Mouse (Mus musculus) neural tube, embryonic 10.5 days (tissue): ENCODE data around the gene Chst5.
"Not testable (repeated sequence)": the region's sequence is repeated elsewhere in the genome, so short reads cannot be mapped to it uniquely, and the experiment has no call there.

Source experiments
- DNase-seq: peaks from one replicate; pipeline ENCODE4 v3.0.0-alpha.2; 2017; ENCODE audit warnings: low spot score; ENCODE audit errors: extremely low spot score

Chst5 gene

DNA sequence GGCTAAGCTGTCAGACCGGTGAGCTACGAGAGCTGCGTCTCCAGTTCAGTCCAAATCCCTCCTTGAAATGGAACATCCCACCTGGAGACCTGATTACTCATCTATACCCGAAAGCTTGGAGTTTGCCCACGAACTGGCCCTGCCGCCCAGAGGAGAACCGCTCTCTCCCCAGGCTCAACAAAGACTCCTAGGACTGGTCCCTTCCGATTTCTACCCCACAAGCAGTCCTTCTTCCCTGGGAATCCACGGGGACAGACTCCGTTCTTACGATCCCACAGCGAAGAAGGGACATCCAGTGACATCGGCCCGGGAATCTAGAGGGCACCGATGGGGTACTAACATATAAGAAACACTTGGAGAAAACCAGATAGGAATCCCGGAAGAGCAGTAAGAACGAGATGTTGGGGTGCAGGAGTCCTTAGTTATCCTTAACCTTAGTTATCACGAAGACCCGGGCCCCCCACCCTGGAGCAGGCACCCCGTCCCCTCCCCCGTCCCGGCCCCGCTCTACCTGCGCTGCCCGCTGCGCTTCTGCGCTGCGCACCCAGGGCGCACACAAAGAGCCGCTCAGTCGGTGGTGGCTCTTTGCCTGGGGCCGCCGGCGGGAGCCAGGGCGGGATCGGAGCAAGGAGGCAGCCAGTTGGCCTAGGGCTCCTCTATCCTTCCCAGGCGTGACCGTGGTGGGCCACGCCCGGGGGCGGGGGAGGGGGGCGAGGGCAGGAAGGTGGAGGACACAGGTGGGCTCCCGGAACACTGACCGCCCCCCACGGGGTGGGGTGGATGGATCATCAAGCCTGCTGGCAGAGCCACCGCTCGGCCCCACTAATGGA is at the start of gene Chst5:
Gene Chst5 (minus strand): TSS at position 827 of the 830 bp plus-strand sequence.
- DNase-seq, result peak; percentile 64

DNA sequence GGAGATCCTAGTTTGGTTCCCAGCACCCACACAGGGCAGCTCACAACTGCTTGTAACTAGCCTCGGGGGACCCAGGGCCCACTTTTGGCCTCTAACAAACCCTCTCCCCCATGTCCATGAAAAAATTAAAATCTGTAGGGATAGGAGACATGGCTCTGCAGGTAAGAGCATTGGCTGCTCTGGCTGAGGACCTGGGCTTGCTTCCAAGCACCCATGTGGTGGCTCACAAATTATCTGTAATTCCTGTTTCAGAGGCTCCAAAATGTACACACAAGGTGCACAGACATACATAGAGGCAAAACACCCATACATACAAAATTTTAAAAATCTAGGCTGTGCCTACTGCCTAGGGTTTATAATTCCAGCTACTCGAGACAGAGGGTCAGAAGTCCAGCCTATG is 47.0 kb upstream of the Chst5 start:
- DNase-seq, result no peak

DNA sequence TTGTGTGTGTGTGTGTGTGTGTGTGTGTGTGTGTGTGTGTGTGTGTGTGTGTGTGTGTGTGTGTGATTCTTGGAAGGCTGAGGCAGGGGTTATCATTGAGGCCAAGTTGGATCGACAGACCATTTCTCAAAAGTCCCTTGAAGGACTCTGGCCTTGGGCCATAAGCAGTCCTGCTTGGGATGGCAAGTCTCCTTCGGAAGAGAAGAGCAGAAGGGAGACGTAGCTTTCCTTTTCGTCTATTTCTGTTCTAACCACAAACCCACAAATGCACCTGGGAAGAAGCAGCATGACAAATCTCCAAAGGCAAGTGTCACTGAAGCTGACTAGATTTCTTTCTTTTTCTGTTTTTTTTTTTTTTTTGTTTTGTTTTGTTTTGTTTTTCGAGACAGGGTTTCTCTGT is 45.6 kb upstream of the Chst5 start:
- DNase-seq, result no peak

DNA sequence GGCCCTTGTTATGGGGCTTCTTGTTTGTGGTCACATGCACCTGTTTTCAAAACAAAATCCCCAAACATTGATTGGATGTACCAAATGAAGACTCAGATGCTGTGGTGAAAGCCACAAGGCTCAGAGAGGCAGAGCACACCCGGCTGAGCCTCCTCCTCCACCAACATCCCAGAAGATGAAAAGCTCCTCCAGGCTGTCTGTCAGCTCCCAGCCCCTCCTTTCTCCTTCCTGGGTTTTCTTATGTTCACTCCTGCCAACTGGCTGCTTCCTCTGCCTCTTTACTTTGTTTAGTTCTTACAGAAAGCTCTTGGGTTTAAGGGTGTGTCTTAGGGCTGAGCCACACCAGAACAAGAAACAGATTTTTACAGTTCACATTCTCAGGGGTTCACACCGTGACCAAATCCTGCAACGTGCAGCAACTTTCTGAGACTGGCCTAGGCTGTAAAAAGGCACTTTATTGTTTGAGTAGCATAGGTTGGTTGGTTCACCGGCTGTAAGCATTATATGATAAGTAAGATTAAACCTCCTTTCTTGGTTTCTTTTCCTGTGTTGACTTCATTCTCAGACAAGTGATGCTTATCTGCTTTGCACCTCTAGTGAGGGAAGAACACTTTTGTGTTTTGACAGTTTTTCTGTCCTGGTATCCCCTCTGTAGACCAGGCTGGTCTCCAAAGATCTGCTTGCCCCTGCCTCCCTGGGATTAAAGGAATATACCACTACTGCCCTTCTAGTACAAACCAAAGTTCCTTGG is 44.8 kb upstream of the Chst5 start:
- no peak for DNase-seq

DNA sequence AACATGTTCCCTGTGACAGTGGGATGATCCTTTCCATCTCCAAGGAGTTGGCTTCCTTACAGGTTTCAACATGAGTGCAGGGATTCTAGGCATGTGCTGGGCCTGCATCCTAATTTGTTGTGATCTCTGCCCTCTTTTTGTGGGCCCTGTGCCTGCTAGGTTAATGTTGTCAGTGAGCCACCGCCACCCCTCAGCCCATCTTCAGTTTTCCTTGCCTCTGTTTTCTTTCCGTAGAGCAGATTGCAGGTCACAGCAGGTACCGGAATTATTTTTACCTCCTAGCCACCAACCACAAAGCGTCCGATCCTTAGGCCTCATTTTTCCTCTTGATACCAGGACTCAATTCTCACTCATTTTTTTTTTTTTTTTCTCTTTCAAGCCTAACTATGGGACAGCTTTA is 41.7 kb upstream of the Chst5 start:
- no peak for DNase-seq

DNA sequence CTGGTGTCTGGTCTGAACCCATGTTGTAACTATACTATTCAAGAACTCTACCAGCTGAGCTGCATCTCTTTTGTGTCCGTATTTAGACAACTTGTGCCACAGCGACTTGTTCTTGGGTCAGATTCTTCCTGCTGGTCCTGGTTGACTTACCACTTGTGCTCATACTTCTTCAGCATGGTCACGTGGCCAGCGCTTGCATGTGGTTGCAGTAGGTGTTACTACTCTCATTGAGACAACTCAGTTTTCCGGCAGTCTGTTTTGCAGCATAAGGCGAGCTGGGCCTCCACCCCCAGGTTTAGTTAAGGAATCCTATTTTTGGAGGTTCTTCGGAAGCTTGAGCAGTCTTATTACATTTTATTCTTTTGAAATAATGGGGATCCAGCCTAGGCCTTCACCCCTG is 41.1 kb upstream of the Chst5 start:
- no peak for DNase-seq

DNA sequence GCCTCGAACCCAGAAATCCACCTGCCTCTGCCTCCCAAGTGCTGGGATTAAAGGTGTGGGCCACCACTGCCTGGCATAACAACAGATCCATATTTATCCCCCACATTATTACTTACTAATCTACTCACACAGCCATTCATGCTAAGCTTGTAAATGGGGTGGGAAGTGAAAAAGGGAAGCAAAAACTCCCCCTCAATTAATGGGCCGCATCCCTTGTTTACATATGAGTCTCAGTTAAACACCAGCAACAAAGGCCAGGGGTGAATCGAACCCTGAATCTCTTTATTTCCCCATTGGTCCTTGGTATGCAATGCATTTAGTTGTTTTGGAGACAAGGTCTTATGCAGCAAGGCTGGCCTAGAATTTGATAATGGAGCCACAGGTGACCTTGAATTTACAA is 40.6 kb upstream of the Chst5 start:
- no peak for DNase-seq

DNA sequence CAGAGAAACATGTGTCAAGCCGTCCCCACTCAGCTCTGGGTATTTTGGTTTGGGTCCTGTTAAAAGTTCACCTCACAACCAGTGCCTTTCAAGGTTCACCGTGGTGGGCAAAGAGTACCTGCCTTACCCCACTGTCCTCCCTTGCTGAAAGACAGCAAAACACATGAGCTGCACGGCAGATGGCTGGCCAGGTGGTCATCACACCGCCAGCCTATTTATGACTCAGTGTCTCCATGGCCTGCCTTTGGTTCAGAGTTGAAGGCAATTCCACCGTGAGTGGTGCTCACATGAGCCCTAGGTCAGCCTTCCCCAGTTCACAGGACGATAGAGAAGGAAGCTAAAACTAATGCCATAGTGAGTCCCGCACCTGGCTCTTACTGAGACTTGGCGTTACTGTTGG is 37.7 kb upstream of the Chst5 start:
- DNase-seq, result no peak

DNA sequence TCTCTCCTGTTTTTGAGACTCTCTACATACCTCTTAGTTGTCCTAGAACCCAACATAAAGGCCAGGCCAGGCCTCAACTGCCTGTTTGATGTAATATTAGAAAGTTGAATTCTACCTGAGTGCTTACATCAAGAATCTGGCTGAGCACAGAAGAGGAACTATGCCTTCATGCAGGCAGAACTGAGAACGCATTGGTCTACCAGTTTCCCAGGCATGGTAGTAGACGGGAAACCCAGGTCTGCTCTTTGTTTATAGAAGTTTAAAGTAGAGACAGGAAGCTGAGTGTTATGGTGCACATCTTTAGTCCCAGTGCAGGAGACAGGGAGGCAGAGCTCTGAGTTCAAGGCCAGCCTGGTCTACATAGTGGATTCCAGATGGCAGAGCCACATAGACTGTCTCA is 36.9 kb upstream of the Chst5 start:
- DNase-seq, result no peak

DNA sequence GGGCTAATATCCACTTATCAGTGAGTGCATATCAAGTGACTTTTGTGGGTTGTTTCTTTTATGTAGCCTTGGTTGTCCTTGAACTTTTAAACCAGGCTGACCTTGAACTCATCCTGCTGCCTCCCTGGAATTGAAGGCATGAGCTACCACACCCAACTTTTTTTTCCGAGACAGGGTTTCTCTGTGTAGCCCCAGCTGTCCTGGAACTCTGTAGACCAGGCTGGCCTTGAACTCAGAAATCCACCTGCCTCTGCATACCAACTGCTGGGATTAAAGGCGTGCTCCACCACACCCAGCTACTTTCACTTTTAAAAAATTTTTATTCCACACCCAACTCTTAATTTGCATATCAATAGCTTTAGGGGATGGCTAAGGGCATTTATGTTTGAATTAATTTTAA is 33.3 kb upstream of the Chst5 start:
- DNase-seq, result no peak

DNA sequence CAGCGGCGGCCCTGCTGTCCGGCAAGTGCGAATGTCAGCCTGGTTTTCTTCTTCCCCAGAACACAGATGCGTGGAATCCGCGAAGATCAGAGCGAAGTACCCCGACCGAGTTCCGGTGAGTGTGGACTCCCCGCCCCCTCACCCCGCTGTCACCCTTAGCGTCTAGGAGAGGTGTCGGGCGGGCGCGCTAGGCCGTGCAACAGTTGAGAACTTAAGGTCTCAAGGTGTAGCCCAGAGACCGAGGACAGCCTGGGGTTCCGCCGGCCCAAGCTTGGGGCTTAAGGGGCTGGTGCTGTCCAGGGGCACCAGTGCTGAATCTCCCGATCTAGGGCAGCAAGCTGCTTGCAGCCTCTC is 30.8 kb upstream of the Chst5 start:
- DNase-seq, result peak; percentile 43

DNA sequence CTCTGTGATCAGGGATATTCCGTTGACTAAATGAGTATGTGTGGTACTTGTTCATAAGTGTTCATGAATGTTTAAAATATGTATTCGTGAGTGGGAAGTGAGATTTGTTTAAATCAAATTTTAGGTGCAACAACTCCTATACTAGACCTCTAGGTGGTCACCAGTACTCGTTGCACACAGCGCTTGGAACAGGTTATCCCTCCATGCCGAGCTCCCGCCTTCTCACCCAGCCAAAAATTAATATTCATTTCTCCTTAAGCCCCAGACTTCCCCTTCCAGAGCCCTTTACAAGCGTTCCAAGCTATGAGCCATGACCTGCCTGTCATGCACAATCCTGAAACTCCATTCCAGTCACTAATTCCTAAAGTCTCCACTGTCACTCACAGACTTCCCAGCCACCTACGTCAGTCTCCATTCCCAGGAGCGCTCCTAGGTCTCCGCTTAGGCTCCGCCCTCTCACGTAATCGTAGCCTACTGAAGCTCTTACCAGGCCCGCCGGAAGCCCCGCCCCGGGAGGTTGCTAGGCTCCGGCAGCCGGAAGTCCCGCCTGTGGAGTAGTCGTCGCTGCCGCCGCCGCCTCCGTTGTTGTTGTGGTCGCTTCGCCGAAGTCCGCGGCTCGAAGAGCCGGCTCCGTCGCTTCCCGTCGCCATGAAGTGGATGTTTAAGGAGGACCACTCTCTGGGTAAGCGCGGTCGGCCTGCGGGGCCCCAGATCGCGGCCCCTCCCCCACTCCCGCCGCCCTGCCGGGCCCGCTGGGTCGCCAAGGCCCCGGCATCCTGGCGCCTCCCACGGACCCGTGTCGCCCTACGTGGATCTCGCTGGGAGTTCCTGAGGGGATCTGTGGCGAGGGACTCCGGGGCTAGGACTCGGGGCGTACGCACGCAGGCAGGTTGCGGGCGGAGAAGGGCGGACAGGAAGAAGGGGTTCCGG is 30.2 kb upstream of the Chst5 start, which contains the start of gene Gabarapl2:
Gene Gabarapl2 (plus strand): TSS at position 533 of the 930 bp plus-strand sequence.
- peak; percentile 95 for DNase-seq

DNA sequence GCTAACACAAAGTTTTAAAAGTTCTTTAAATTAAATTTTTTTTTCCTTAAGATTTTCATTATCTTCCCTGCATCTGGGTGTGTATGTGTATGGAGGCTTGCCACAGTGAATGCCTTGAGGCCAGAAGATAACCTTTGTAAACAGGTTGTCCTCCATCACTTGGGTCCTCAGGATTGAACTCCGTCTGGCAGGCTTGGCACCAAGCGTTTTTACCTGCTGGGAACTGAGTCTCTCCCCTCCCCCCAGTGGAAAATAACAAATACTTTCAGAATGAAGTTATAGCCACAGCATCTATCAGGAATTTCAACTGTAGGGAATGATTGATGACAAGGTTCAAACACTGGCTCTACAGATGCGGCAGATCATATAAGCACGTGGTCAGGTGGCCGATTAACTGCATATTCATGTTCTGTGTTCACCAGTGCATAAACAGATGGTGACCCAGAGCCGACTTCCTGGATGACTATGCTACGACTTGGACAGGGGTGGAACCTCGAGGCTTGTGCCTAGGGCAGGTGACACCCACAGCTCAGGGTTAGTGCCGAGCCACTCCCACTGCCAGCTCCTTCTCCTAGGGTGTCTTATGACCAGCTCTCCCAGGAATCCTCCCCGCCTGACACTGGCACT is 29.4 kb upstream of the Chst5 start:
- peak; percentile 43 for DNase-seq

DNA sequence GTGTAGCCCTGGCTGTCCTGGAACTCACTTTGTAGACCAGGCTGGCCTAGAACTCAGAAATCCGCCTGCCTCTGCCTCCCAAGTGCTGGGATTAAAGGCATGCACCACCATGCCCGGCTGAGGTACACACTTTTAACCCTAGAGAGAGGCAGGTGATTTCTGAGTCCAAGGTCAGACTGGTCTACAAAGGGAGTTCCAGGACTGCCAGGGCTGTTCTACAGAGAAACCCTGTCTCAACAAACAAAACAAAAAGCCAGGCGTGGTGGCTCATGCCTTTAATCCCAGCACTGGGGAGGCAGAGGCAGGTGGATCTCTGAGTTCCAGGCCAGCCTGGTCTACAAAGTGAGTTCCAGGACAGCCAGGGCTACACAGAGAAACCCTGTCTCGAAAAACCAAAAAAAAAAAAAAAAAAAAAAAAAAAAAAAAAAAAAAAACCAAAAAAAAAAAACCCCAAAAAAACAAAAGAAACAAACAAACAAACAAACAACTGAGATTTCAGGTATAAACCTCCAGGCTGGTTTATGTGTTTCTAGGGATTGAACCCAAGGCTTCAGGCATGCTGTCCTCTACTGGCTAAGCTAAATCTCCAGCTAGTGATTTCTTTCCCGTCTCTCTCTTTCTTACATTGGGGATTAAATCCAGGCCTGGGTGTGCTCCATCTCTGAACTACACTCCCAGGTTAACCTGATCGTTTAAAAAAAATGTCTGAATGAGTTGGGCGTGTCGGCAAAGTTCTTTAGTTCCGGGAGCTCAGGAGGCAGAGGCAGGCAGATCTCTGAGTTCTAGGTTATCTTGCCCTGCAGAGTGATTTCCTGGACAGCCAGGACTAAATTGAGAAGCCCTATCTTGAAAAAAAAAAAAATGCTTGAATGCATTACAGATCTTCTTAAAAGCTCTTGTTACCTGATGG is 28.1 kb upstream of the Chst5 start:
- not testable (repeated sequence) for DNase-seq

DNA sequence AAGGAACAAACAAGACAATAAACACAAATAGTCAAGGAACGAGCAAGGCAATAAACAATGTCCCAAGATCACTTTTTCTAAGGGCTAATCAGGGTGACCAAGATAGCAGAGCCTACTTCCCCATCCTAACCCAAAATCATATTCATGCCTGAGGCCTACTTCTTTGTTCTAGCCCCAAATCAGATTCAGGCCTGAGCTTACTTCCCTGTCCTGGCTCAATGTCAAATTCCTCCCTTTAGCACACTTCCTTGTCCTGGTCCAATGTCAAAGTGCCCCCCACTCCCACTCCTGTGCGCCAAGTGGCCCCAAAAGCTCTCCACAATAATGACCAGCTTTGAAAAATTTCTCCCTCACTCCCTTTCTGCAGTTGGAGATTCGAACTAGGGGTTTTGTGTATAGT is 26.9 kb upstream of the Chst5 start:
- no peak for DNase-seq

DNA sequence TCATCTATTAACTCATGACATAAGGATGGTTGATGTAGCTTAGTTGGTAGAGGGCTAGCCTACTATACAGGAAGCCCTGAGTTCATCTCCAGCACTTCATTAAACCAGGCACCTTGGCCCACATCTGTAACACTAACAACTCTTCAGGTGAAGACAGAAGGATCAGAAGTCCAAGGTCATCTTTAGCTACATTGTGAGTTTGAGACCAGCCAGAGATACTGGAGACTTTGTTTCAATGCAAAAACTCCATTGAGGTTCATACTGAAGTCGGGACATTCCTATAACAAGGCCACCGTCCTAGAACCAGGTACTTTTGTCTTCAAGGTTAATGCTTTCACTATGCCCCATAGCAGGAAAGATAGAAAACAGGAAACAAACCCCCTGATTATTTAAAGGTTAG is 24.0 kb upstream of the Chst5 start:
- DNase-seq, result no peak

DNA sequence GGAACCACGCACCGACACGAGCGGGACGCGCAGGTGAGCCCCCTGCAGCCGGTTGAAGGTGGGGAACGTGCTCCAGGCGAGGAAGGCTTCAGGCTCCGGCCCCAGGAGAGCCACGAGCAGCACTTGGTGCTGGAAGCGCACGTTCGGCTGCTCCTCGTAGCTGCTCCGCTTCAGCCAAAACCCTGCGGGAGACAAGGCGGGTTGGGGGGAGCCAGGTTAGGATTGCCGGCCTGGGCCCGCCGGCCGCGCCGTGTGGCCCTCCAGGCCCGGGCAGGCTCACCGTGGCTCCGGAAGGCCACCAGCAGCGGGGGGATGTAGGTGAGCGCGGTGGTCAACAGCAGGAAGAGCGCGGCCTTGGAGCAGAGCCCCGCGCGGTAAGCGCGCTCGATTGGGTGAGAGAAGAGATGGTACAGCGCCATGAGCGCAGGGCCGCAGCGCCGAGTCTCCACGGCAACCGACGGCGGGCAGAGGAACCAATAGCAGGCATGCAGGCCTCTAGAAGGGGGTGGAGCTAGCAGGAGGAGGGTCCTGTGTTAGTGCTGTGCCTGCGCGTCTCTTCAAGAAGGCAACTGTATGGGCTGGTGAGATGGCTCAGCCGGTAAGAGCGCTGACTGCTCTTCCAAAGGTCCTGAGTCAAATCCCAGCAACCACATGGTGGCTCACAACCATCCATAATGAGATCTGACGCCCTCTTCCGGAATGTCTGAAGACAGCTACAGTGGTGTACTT is 23.3 kb upstream of the Chst5 start, which contains the start of gene Tmem231:
Gene Tmem231 (minus strand): TSS at position 534 of the 729 bp plus-strand sequence.
- DNase-seq, result peak; percentile 89

DNA sequence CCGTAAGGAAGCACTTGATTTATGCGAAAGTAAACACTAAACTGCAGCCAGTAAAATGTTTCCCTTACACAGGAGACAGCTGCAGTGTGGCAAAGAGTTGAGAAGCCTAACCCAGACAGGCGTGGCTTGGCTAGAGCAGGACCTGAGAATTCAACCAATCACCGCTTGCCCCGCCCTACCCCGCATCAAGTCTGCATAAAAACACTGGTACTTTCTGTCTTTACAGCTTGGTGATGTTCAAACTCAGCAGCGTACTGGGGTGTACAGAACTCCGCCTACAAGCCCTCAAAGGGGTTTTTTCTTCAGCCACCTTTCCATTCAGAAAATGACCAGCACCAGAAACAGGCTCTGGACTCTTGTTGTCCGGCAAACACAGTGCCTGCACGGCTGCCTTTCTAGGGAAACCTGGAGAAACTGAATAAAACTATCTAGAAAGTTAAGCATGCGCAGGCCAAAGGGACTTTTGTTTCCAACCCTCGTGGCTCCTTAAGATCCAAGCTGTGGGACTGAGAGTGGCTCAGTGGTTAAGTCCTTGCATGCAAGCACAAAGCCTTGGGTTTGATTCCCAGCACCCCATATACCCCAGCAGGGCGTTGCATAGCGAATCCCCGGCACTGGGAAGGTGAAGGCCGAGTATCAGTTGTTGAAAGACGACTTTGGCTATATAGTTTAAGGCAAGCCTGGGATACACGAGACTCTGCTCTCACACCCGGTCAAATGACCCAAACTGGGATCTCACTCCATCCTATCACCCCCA is 22.5 kb upstream of the Chst5 start:
- peak; percentile 42 for DNase-seq

DNA sequence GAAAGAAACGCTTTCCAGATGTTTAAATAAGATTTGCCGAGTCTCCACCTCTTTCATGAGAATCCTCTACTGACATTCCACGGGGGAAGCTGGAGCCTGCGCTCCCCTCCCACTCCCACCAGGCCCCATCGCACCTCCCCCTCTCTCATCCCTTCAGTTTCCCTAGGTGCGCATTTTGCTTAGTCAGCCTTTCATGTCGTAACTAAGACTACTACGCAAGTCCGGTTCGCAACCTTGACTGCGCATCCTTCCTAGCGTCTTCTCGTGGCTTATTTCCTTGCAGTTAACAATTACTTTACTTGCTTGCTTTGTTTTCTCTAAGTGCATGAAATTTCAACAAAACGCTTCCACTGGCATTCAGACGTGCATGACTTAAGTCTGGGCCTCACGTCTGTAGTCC is 21.5 kb upstream of the Chst5 start:
- DNase-seq, result no peak
